Comparison of ENCODE assay signal across 25 mouse cellular contexts in the genomic region with DNA sequence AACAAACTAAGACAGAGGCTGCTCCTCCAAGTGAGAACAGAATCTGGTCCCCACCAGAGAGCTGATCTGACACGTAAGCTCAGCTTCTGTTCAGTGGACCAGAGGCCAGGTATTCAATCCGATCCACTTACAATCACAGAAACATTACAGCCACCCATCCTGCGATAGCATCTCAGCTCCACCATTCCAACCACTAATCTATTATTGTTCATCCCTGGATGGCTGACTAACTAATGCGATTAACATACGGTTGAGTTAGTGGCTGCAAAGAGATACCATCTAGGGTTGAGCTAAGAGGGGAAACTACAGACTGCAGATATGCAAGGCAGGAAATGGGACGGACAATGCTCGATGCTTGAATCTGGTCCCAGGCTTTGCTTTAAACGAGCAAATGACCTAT.
"Had no signal": no experiment of that assay in that cellular context is flagged by ENCODE, and none has a peak within 500 bp of the region (broad histone marks: within the 10 kb centered on the region; RNA-seq: fewer than 3 reads in every experiment).

No protein-coding gene starts in this region.

- H3K36me3 ChIP-seq: heart, embryonic 12.5 days; hindbrain, embryonic 10.5 days; hindbrain, embryonic 12.5 days; intestine, embryonic 15.5 days; kidney, embryonic 15.5 days; limb, embryonic 13.5 days; limb, embryonic 15.5 days had no signal

- H3K4me1 ChIP-seq: heart, embryonic 12.5 days; hindbrain, embryonic 10.5 days; hindbrain, embryonic 12.5 days; intestine, embryonic 15.5 days; limb, embryonic 15.5 days had no signal

- H3K27ac ChIP-seq: heart, adult 2 months; hindbrain, embryonic 10.5 days; hindbrain, embryonic 12.5 days; hindbrain, embryonic 14.5 days; intestine, embryonic 15.5 days; kidney, embryonic 15.5 days; kidney, postnatal 0 days; limb, embryonic 13.5 days; limb, embryonic 15.5 days had no signal

- H3K4me3 ChIP-seq: gastrocnemius, adult 2 months; heart, adult 2 months; heart, embryonic 12.5 days; hindbrain, embryonic 10.5 days; hindbrain, embryonic 12.5 days; intestine, embryonic 15.5 days; kidney, embryonic 15.5 days; limb, embryonic 13.5 days; limb, embryonic 15.5 days had no signal

- H3K9ac ChIP-seq: heart, embryonic 12.5 days; hindbrain, embryonic 12.5 days; hindbrain, embryonic 14.5 days; intestine, embryonic 15.5 days; kidney, embryonic 15.5 days; limb, embryonic 13.5 days; limb, embryonic 15.5 days had no signal

- ATAC-seq: hindbrain, embryonic 16.5 days; inflammation-experienced regulatory T-cells, adult 6 months; intestine, embryonic 15.5 days; intestine, postnatal 0 days had no signal

- H3K4me2 ChIP-seq: heart, embryonic 12.5 days; hindbrain, embryonic 12.5 days; hindbrain, embryonic 14.5 days; intestine, embryonic 15.5 days; kidney, embryonic 15.5 days; limb, embryonic 13.5 days; limb, embryonic 15.5 days had no signal

- H3K27me3 ChIP-seq: heart, embryonic 12.5 days; hindbrain, embryonic 12.5 days; intestine, embryonic 15.5 days; kidney, embryonic 15.5 days had no signal

- DNase-seq: gastrocnemius, adult 2 months; gastrocnemius, postnatal 10 days; gastrocnemius, postnatal 25 days; heart, adult 2 months; heart, postnatal 10 days; heart, postnatal 4 days; kidney, adult 18-20 months; kidney, adult 8-10 months; kidney, postnatal 14 days; kidney, postnatal 36 days; layer of hippocampus, adult 9-11 months; layer of hippocampus, postnatal 36 days; left cerebral cortex, postnatal 4 days had no signal

- H3K9me3 ChIP-seq: heart, embryonic 12.5 days; hindbrain, embryonic 10.5 days; hindbrain, embryonic 12.5 days; intestine, embryonic 15.5 days; kidney, embryonic 15.5 days; limb, embryonic 13.5 days; limb, embryonic 15.5 days had no signal
